Mouse (Mus musculus) liver, embryonic 14.5 days (tissue): ENCODE measurements around the gene Ccl6.

Experiments
- CTCF ChIP-seq: IDR thresholded peaks from 2 replicates; pipeline ENCODE4 v1.5.1; 2016; ENCODE audit warnings: antibody characterized with exemption, low read depth, control low read depth
- EP300 ChIP-seq: IDR thresholded peaks from 2 replicates; pipeline ENCODE4 v1.6.1; 2016; ENCODE audit warnings: antibody characterized with exemption, low read depth

DNA sequence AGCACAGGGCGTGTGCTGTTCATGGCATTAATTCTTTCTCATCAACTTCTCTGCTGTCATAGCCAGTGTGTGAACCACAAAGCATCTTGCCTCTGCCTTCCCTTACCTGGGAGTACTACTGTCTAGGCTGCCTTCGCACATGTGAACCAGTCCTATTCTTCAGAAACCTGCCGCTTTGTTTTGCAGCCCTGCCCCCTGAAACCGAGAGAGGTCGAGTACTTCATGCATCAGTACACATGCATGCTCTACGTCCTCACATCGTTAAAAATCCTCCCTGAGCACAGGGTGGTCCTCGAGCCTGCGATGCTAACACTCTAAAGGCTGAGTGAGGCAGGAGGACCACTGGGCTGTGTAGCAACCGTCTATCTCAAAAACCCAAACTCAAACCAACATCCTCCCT is 35.8 kb downstream of the Ccl6 start:
- TF ChIP-seq CTCF (no peak), EP300 (no peak)
